Mouse (Mus musculus) embryonic fibroblast, embryonic 13.5 days (primary cell): Measurements from ENCODE around the gene Hpd.

ENCODE experiments used
- CTCF ChIP-seq: IDR thresholded peaks from 2 replicates; pipeline ENCODE4 v1.5.1; 2011; ENCODE audit warnings: mild to moderate bottlenecking, control low read depth, low read length, moderate library complexity, borderline replicate concordance; ENCODE audit not compliant: insufficient read depth
- POLR2A ChIP-seq: IDR thresholded peaks from 2 replicates; pipeline ENCODE4 v1.6.1; 2011; ENCODE audit warnings: low read depth, mild to moderate bottlenecking, control low read depth, low read length, moderate library complexity

- TF ChIP-seq CTCF (no peak), POLR2A (peak; percentile 48; the same call in 1 of the 2 replicates)
These were observed 40.9 kb downstream of the Hpd start for GRCm38 (mm10) chr5:123141555-123142160.
